Mouse (Mus musculus): ENCODE results near the gene Acly. TPM values are rescaled to one million over a fixed set of nuclear protein-coding genes. Genes with fewer than 3 reads are reported as not detected.

Gene Acly
- total and polyA plus RNA-seq, 3 experiments = 86.9 to 206 (median 139) TPM

GRCm38 (mm10) chr11:100500651-100501050 is 27.1 kb downstream of the Acly start:
- no peak for ATAC-seq (ENCODE audit: extremely low read depth, insufficient number of reproducible peaks, low FRiP score, poor library complexity, severe bottlenecking)
- peaks cover 100% of the 10 kb centered on the region for H3K36me3 ChIP-seq (replicated peaks)
- no peak overlapping the region for H3K4me3 ChIP-seq (ENCODE audit: low read depth, low read length)
- H3K27me3 ChIP-seq (ENCODE audit: insufficient read depth, low read length) = no peaks in the 10 kb centered on the region
- DNase-seq (ENCODE audit: low spot score) = no peak
- peaks cover 21% of the 10 kb centered on the region for H3K4me1 ChIP-seq (ENCODE audit: insufficient read depth, low read depth, low read length)
- H3K9me3 ChIP-seq (replicated peaks) = no peaks in the 10 kb centered on the region
- TF ChIP-seq POLR2AphosphoS5 (IDR thresholded peaks at IDR 0.05; ENCODE audit: insufficient replicate concordance, low read depth, low read length) (no peak), GATA1 (IDR thresholded peaks at IDR 0.05; ENCODE audit: borderline replicate concordance, low read length) (no peak)

GRCm38 (mm10) chr11:100500241-100500640 is 27.6 kb downstream of the Acly start:
- no peak for DNase-seq (ENCODE audit: low spot score)
- H3K4me1 ChIP-seq (ENCODE audit: insufficient read depth, low read depth, low read length) = peaks cover 17% of the 10 kb centered on the region
- H3K9me3 ChIP-seq (replicated peaks) = no peaks in the 10 kb centered on the region
- TF ChIP-seq CTCF (IDR thresholded peaks at IDR 0.05; ENCODE audit: low read depth, low read length) (no peak), POLR2AphosphoS5 (IDR thresholded peaks at IDR 0.05; ENCODE audit: insufficient replicate concordance, low read depth, low read length) (no peak)
- ATAC-seq (ENCODE audit: extremely low read depth, insufficient number of reproducible peaks, low FRiP score, poor library complexity, severe bottlenecking) = no peak
- peaks cover 100% of the 10 kb centered on the region for H3K36me3 ChIP-seq (replicated peaks)
- H3K4me3 ChIP-seq (ENCODE audit: low read depth, low read length) = no peak overlapping the region
- no peaks in the 10 kb centered on the region for H3K27me3 ChIP-seq (ENCODE audit: insufficient read depth, low read length)

GRCm38 (mm10) chr11:100493771-100494170 is 34.0 kb downstream of the Acly start:
- no peak for DNase-seq (ENCODE audit: low spot score)
- no peak overlapping the region for H3K4me3 ChIP-seq (ENCODE audit: low read depth, low read length)
- peaks cover 97% of the 10 kb centered on the region for H3K36me3 ChIP-seq (replicated peaks)
- H3K9me3 ChIP-seq (replicated peaks) = no peaks in the 10 kb centered on the region
- ATAC-seq (ENCODE audit: extremely low read depth, insufficient number of reproducible peaks, low FRiP score, poor library complexity, severe bottlenecking) = no peak
- TF ChIP-seq GATA1 (IDR thresholded peaks at IDR 0.05; ENCODE audit: borderline replicate concordance, low read length) (no peak), POLR2AphosphoS5 (IDR thresholded peaks at IDR 0.05; ENCODE audit: insufficient replicate concordance, low read depth, low read length) (no peak), TAL1 (conservative IDR thresholded peaks at IDR 0.05; ENCODE audit: low read depth, low read length) (no peak), GATA2 (IDR thresholded peaks at IDR 0.05; ENCODE audit: borderline replicate concordance, low read depth, low read length) (no peak), CTCF (IDR thresholded peaks at IDR 0.05; ENCODE audit: low read depth, low read length) (no peak)
- no peaks in the 10 kb centered on the region for H3K27me3 ChIP-seq (ENCODE audit: insufficient read depth, low read length)
- no peaks in the 10 kb centered on the region; the same call in 1 of the 2 replicates for H3K4me1 ChIP-seq (ENCODE audit: insufficient read depth, low read depth, low read length)

- Histone ChIP-seq H3K9me3 (replicated peaks) (no peaks in the 10 kb centered on the region), H3K4me1 (ENCODE audit: insufficient read depth, low read depth, low read length) (no peaks in the 10 kb centered on the region), H3K27me3 (ENCODE audit: insufficient read depth, low read length) (no peaks in the 10 kb centered on the region), H3K4me3 (ENCODE audit: low read depth, low read length) (no peak overlapping the region), H3K36me3 (replicated peaks) (peaks cover 95% of the 10 kb centered on the region)
- ATAC-seq (ENCODE audit: extremely low read depth, insufficient number of reproducible peaks, low FRiP score, poor library complexity, severe bottlenecking) = no peak
- DNase-seq (ENCODE audit: low spot score) = no peak
- TF ChIP-seq GATA1 (IDR thresholded peaks at IDR 0.05; ENCODE audit: borderline replicate concordance, low read length) (no peak), TAL1 (conservative IDR thresholded peaks at IDR 0.05; ENCODE audit: low read depth, low read length) (no peak), GATA2 (IDR thresholded peaks at IDR 0.05; ENCODE audit: borderline replicate concordance, low read depth, low read length) (no peak), POLR2AphosphoS5 (IDR thresholded peaks at IDR 0.05; ENCODE audit: insufficient replicate concordance, low read depth, low read length) (no peak), CTCF (IDR thresholded peaks at IDR 0.05; ENCODE audit: low read depth, low read length) (no peak)
Observed at GRCm38 (mm10) chr11:100490951-100491350, 36.8 kb downstream of the Acly start.

GRCm38 (mm10) chr11:100485801-100486538 is 41.8 kb downstream of the Acly start:
- ATAC-seq (ENCODE audit: extremely low read depth, insufficient number of reproducible peaks, low FRiP score, poor library complexity, severe bottlenecking) (peak; percentile 28), DNase-seq (ENCODE audit: low spot score) (no peak)
- Histone ChIP-seq H3K4me3 (ENCODE audit: low read depth, low read length) (no peak overlapping the region), H3K36me3 (replicated peaks) (peaks cover 98% of the 10 kb centered on the region), H3K9me3 (replicated peaks) (no peaks in the 10 kb centered on the region), H3K27me3 (ENCODE audit: insufficient read depth, low read length) (no peaks in the 10 kb centered on the region), H3K4me1 (ENCODE audit: insufficient read depth, low read depth, low read length) (no peaks in the 10 kb centered on the region)
- no peak for TF ChIP-seq TAL1 (conservative IDR thresholded peaks at IDR 0.05; ENCODE audit: low read depth, low read length)
- TF ChIP-seq GATA1 (IDR thresholded peaks at IDR 0.05; ENCODE audit: borderline replicate concordance, low read length) = no peak
- no peak for TF ChIP-seq POLR2AphosphoS5 (IDR thresholded peaks at IDR 0.05; ENCODE audit: insufficient replicate concordance, low read depth, low read length)
- TF ChIP-seq CTCF (IDR thresholded peaks at IDR 0.05; ENCODE audit: low read depth, low read length) = no peak
- no peak for TF ChIP-seq GATA2 (IDR thresholded peaks at IDR 0.05; ENCODE audit: borderline replicate concordance, low read depth, low read length)

- Histone ChIP-seq H3K4me1 (ENCODE audit: insufficient read depth, low read depth, low read length) (no peaks in the 10 kb centered on the region; the same call in 1 of the 2 replicates), H3K36me3 (replicated peaks) (peaks cover 98% of the 10 kb centered on the region), H3K9me3 (replicated peaks) (no peaks in the 10 kb centered on the region), H3K4me3 (ENCODE audit: low read depth, low read length) (no peak overlapping the region), H3K27me3 (ENCODE audit: insufficient read depth, low read length) (no peaks in the 10 kb centered on the region)
- ATAC-seq (ENCODE audit: extremely low read depth, insufficient number of reproducible peaks, low FRiP score, poor library complexity, severe bottlenecking) = no peak
- TF ChIP-seq CTCF (IDR thresholded peaks at IDR 0.05; ENCODE audit: low read depth, low read length) (no peak), POLR2AphosphoS5 (IDR thresholded peaks at IDR 0.05; ENCODE audit: insufficient replicate concordance, low read depth, low read length) (no peak)
- DNase-seq (ENCODE audit: low spot score) = no peak
Observed at GRCm38 (mm10) chr11:100484461-100484860, 43.3 kb downstream of the Acly start.

GRCm38 (mm10) chr11:100479152-100479551 is 48.6 kb downstream of the Acly start:
- no peak for DNase-seq (ENCODE audit: low spot score)
- no peak for ATAC-seq (ENCODE audit: extremely low read depth, insufficient number of reproducible peaks, low FRiP score, poor library complexity, severe bottlenecking)

More at GRCm38 (mm10) chr11:100479152-100479551, 48.6 kb downstream of the Acly start:
- H3K27me3 ChIP-seq (ENCODE audit: insufficient read depth, low read length) = no peaks in the 10 kb centered on the region
- TF ChIP-seq POLR2AphosphoS5 (IDR thresholded peaks at IDR 0.05; ENCODE audit: insufficient replicate concordance, low read depth, low read length) (no peak), GATA2 (IDR thresholded peaks at IDR 0.05; ENCODE audit: borderline replicate concordance, low read depth, low read length) (no peak)
- H3K9me3 ChIP-seq (replicated peaks) = no peaks in the 10 kb centered on the region
- H3K36me3 ChIP-seq (replicated peaks) = peaks cover 90% of the 10 kb centered on the region
- H3K4me1 ChIP-seq (ENCODE audit: insufficient read depth, low read depth, low read length) = peaks cover 8% of the 10 kb centered on the region; the same call in 1 of the 2 replicates
- no peak overlapping the region for H3K4me3 ChIP-seq (ENCODE audit: low read depth, low read length)
